ENCODE assay signal across 8 mouse cellular contexts in the genomic region with DNA sequence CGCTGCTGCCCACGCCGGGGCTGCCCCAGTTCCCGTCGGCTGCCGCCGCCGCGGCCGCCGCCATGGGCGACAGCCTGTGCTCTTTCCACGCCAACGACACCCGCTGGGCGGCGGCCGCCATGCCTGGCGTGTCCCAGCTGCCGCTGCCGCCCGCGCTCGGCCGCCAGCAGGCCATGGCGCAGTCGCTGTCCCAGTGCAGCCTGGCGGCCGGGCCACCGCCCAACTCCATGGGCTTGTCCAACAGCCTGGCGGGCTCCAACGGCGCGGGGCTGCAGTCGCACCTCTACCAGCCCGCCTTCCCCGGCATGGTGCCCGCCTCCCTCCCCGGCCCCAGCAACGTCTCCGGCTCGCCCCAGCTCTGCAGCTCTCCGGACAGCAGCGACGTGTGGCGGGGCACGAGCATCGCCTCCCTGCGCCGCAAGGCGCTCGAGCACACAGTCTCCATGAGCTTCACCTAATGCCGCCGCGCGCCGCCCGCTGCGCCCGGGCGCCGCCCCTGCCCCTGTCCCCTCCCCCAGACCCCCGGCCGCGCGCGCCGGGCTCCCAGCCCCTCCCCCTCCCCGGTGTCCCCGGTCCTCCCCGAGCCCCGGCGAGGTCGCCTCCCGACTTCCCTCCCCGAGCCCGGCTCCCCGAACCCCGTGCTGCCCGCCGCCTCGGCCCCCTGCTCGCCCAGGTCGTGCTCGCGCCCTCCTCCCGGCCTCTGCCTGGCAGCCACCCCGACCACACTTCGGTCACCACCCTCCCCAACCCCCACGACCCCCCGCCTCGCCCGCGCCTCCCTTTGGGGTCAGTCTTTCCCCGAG. TPM values are rescaled to one million over a fixed set of nuclear protein-coding genes. Genes with fewer than 3 reads are reported as not detected.
DNase-seq lines count a peak whose midpoint lies in the region; ATAC-seq lines count a peak whose summit lies in the region.

No protein-coding gene starts in this region.

- peak; percentile 84 for DNase-seq in left cerebral cortex, postnatal 4 days
- no peak for DNase-seq in left cerebral cortex, adult 8-10 months (ENCODE audit: low spot score in 2 of 2)
- peak; percentile 95 for DNase-seq in midbrain, embryonic 11.5 days (ENCODE audit: low spot score, missing footprints)
- no peak for DNase-seq in spleen, postnatal 36 days (ENCODE audit: low spot score in 2 of 2)
- DNase-seq in thymus, postnatal 0 days (ENCODE audit: low spot score) = no peak

- intact Hi-C loops in left cerebral cortex, postnatal 4 days (cut with DNase I) = loop anchor here (5.0 kb wide), 1 partner anchor 176 kb away; no protein-coding TSS in a partner anchor

- no peak overlapping the region for H3K27ac ChIP-seq in brown adipose tissue, adult 24 weeks (replicated peaks; ENCODE audit: low read depth, low read length)
- H3K27ac ChIP-seq in forebrain, embryonic 13.5 days = 0 out of 2 replicates have a peak overlapping the region, but pooled peaks have one; percentile 10
- H3K27ac ChIP-seq in midbrain, embryonic 11.5 days (ENCODE audit: low read depth, low read length) = no peak overlapping the region

- no peaks in the 10 kb centered on the region for H3K4me1 ChIP-seq in brown adipose tissue, adult 24 weeks (ENCODE audit: control insufficient read depth, insufficient read depth, insufficient read length, low read length)
- peaks cover 24% of the 10 kb centered on the region for H3K4me1 ChIP-seq in forebrain, embryonic 13.5 days
- peaks cover 14% of the 10 kb centered on the region for H3K4me1 ChIP-seq in midbrain, embryonic 11.5 days (ENCODE audit: control insufficient read depth, insufficient read depth, low read length)

- H3K4me3 ChIP-seq in brown adipose tissue, adult 24 weeks (ENCODE audit: insufficient read depth, low read depth, low read length) = peak overlapping the region; percentile 45
- H3K4me3 ChIP-seq in forebrain, embryonic 13.5 days = peak overlapping the region; percentile 40
- peak overlapping the region; percentile 35 for H3K4me3 ChIP-seq in midbrain, embryonic 11.5 days (ENCODE audit: low read depth, low read length)

- peak overlapping the region; percentile 43 for H3K9ac ChIP-seq in forebrain, embryonic 13.5 days
- peak overlapping the region; percentile 24; the same call in 1 of the 2 replicates for H3K9ac ChIP-seq in midbrain, embryonic 11.5 days (ENCODE audit: low read length)

- peaks cover 88% of the 10 kb centered on the region for H3K27me3 ChIP-seq in forebrain, embryonic 13.5 days
- H3K27me3 ChIP-seq in midbrain, embryonic 11.5 days (ENCODE audit: control insufficient read depth, insufficient read depth, low read length) = peaks cover 87% of the 10 kb centered on the region

- WGBS in forebrain, embryonic 13.5 days = 1% methylated on average over 84 of the region's 95 CpGs
- 1% methylated on average over 82 of the region's 95 CpGs for WGBS in midbrain, embryonic 11.5 days

- peak; percentile 50 for ATAC-seq in forebrain, embryonic 13.5 days
- ATAC-seq in inflammation-experienced regulatory T-cells, adult 6 months = peak; percentile 28
- peak; percentile 80 for ATAC-seq in midbrain, embryonic 11.5 days (ENCODE audit: low FRiP score)

- H3K36me3 ChIP-seq in forebrain, embryonic 13.5 days (ENCODE audit: poor library complexity, severe bottlenecking) = no peaks in the 10 kb centered on the region
- no peaks in the 10 kb centered on the region for H3K36me3 ChIP-seq in midbrain, embryonic 11.5 days (ENCODE audit: control insufficient read depth, insufficient read depth, low read length)

- no peaks in the 10 kb centered on the region for H3K9me3 ChIP-seq in forebrain, embryonic 13.5 days (replicated peaks)
- H3K9me3 ChIP-seq in midbrain, embryonic 11.5 days (ENCODE audit: control insufficient read depth, low read length) = no peaks in the 10 kb centered on the region

- peak overlapping the region; percentile 68 for H3K4me2 ChIP-seq in forebrain, embryonic 13.5 days
- peak overlapping the region; percentile 65 for H3K4me2 ChIP-seq in midbrain, embryonic 11.5 days

RNA-seq across cellular contexts. Expression of a gene that starts 8.0 kb away (rescaled TPM):
- 1 to 10 TPM in 1 of 2 experiments, under 1 TPM in 1; 0.14 to 1.4 TPM for total RNA-seq in left cerebral cortex, postnatal 4 days (2021)
- under 1 TPM; 0.17 to 0.84 (median 0.39) TPM for total RNA-seq in left cerebral cortex, adult 8-10 months (2022)
- polyA plus RNA-seq in brown adipose tissue, adult 24 weeks (2012; ENCODE audit: insufficient read depth, insufficient read length, missing spikeins) = not detected in 2 replicates
- polyA plus RNA-seq in forebrain, embryonic 13.5 days (2015; fragmentation: Nextera tagmentation; extraction: Ambion mirVana) = 3.7 and 10.3 TPM in 2 replicates
- polyA plus RNA-seq in inflammation-experienced regulatory T-cells, adult 6 months (2017; shearing (Covaris generic)) = not detected
- polyA plus RNA-seq in midbrain, embryonic 11.5 days (2014; fragmentation: Nextera tagmentation; extraction: Ambion mirVana) = 2.0 and 2.4 TPM in 2 replicates
- polyA plus RNA-seq in thymus, postnatal 0 days (2015; fragmentation: Nextera tagmentation; extraction: Ambion mirVana) = not detected in 2 replicates

Comparison
In these comparisons a context has a peak if more than half of its experiments do, and no peak if none do; other contexts are left out.
1. DNase-seq: peak in left cerebral cortex, postnatal 4 days (single experiment) and midbrain, embryonic 11.5 days (single experiment); none in left cerebral cortex, adult 8-10 months (0 of 2), spleen, postnatal 36 days (0 of 2) and thymus, postnatal 0 days (single experiment).
2. ATAC-seq: peak in every context shown above with its lines; median percentile 80 in midbrain, embryonic 11.5 days; 50 in forebrain, embryonic 13.5 days; 28 in inflammation-experienced regulatory T-cells, adult 6 months.
3. Peak in every context shown above with its lines, with median percentiles within 50 percentile points of each other: H3K4me3 ChIP-seq.